1 mouse cellular context compared by ENCODE assay signal in genomic region chr1:161748138-161748537, GRCm38 (mm10).
TF ChIP-seq lines count a peak whose summit lies in the region.

No protein-coding gene starts in this region.

TF ChIP-seq in CH12.LX, 34 proteins besides CTCF, POLR2A, EP300 and RAD21 (continued from another document):
- TF ChIP-seq KAT2A (IDR thresholded peaks at IDR 0.05; ENCODE audit: insufficient replicate concordance, low read length) (0 out of 2 replicates have a peak, but pooled peaks have one; percentile 10), ETS1 (conservative IDR thresholded peaks at IDR 0.05; ENCODE audit: low read depth, low read length) (peak; percentile 39; the same call in 1 of the 2 replicates), USF2 (conservative IDR thresholded peaks at IDR 0.05; ENCODE audit: low read depth, low read length) (no peak), USF1 (IDR thresholded peaks at IDR 0.05; ENCODE audit: low read depth, low read length) (no peak), E2F4 (IDR thresholded peaks at IDR 0.05; ENCODE audit: insufficient replicate concordance, low read depth, low read length) (0 out of 2 replicates have a peak, but pooled peaks have one; percentile 24), CHD1 (IDR thresholded peaks at IDR 0.05; ENCODE audit: low read depth, low read length) (no peak), BHLHE40 (IDR thresholded peaks at IDR 0.05; ENCODE audit: low read depth, low read length) (peak; percentile 46), SMC3 (IDR thresholded peaks at IDR 0.05; ENCODE audit: low read depth, low read length) (peak; percentile 99), TBP (conservative IDR thresholded peaks at IDR 0.05; ENCODE audit: low read depth, low read length) (no peak), NELFE (IDR thresholded peaks at IDR 0.05; ENCODE audit: low read depth, low read length) (no peak; the same call in 1 of the 2 replicates), CHD2 (IDR thresholded peaks at IDR 0.05; ENCODE audit: low read length) (no peak), SIN3A (IDR thresholded peaks at IDR 0.05; ENCODE audit: low read length) (peak; percentile 30; the same call in 1 of the 2 replicates), MXI1 (IDR thresholded peaks at IDR 0.05; ENCODE audit: low read depth, low read length) (peak; percentile 73; the same call in 1 of the 2 replicates), ZC3H11A (IDR thresholded peaks at IDR 0.05; ENCODE audit: low read depth, low read length) (peak; percentile 96), MYC (IDR thresholded peaks at IDR 0.05; ENCODE audit: low read depth, low read length) (peak; percentile 32; the same call in 1 of the 2 replicates)
